Mouse (Mus musculus) splenic B cell, adult 2 months (primary cell): Measurements from ENCODE around the gene Foxo3.

Experiments used
- DNase-seq: peaks from one replicate; pipeline ENCODE4 v3.0.0-alpha.2; 2011; ENCODE audit warnings: low read depth, low spot score
- H3K27me3 ChIP-seq: 2 replicates; pipeline ENCODE4 v1.6.1; 2012; ENCODE audit warnings: mild to moderate bottlenecking, low read length, moderate library complexity, mixed read lengths; ENCODE audit not compliant: control insufficient read depth, poor library complexity, insufficient read depth, severe bottlenecking
- H3K36me3 ChIP-seq: 2 replicates; pipeline ENCODE4 v1.6.1; 2012; ENCODE audit warnings: mild to moderate bottlenecking, low read length, moderate library complexity, mixed read lengths; ENCODE audit not compliant: control insufficient read depth, poor library complexity, insufficient read depth, severe bottlenecking

The Foxo3 gene

GRCm38 (mm10) chr10:42276507-42277345 lies at the start of gene Foxo3:
Gene Foxo3 (minus strand): TSS chr10:42276755.
- no peaks in the 10 kb centered on the region for H3K27me3 ChIP-seq
- no peaks in the 10 kb centered on the region for H3K36me3 ChIP-seq
- peak; percentile 94 for DNase-seq

- H3K36me3 ChIP-seq = peaks cover 1% of the 10 kb centered on the region; the same call in 1 of the 2 replicates
- no peaks in the 10 kb centered on the region for H3K27me3 ChIP-seq
- no peak for DNase-seq
These were observed 48.8 kb upstream of the Foxo3 start for GRCm38 (mm10) chr10:42325305-42325704.

GRCm38 (mm10) chr10:42323978-42324377 lies 47.4 kb upstream of the Foxo3 start:
- peaks cover 1% of the 10 kb centered on the region; the same call in 1 of the 2 replicates for H3K36me3 ChIP-seq
- H3K27me3 ChIP-seq = no peaks in the 10 kb centered on the region
- DNase-seq = no peak

GRCm38 (mm10) chr10:42313222-42313786 lies 36.7 kb upstream of the Foxo3 start:
- H3K36me3 ChIP-seq = peaks cover 2% of the 10 kb centered on the region
- no peak for DNase-seq

GRCm38 (mm10) chr10:42312557-42312956 lies 36.0 kb upstream of the Foxo3 start:
- DNase-seq = no peak
- no peaks in the 10 kb centered on the region for H3K27me3 ChIP-seq
- H3K36me3 ChIP-seq = peaks cover 2% of the 10 kb centered on the region

More at GRCm38 (mm10) chr10:42313222-42313786, 36.7 kb upstream of the Foxo3 start:
- no peaks in the 10 kb centered on the region for H3K27me3 ChIP-seq

- no peak for DNase-seq
- no peaks in the 10 kb centered on the region for H3K27me3 ChIP-seq
- peaks cover 2% of the 10 kb centered on the region; the same call in 1 of the 2 replicates for H3K36me3 ChIP-seq
These were observed 32.1 kb upstream of the Foxo3 start for GRCm38 (mm10) chr10:42308687-42308987.

- no peaks in the 10 kb centered on the region for H3K27me3 ChIP-seq
- DNase-seq = peak; percentile 72
- H3K36me3 ChIP-seq = peaks cover 2% of the 10 kb centered on the region; the same call in 1 of the 2 replicates
These were observed 31.6 kb upstream of the Foxo3 start for GRCm38 (mm10) chr10:42307980-42308686.

- no peaks in the 10 kb centered on the region for H3K36me3 ChIP-seq
- DNase-seq = no peak
- H3K27me3 ChIP-seq = no peaks in the 10 kb centered on the region
These were observed 29.9 kb upstream of the Foxo3 start for GRCm38 (mm10) chr10:42306422-42306821.

- Histone ChIP-seq H3K27me3 (no peaks in the 10 kb centered on the region), H3K36me3 (no peaks in the 10 kb centered on the region)
- no peak for DNase-seq
These were observed 24.2 kb upstream of the Foxo3 start for GRCm38 (mm10) chr10:42300805-42301204.

- Histone ChIP-seq H3K27me3 (no peaks in the 10 kb centered on the region), H3K36me3 (no peaks in the 10 kb centered on the region)
- no peak for DNase-seq
These were observed 23.4 kb upstream of the Foxo3 start for GRCm38 (mm10) chr10:42299967-42300366.

GRCm38 (mm10) chr10:42299426-42299825 lies 22.9 kb upstream of the Foxo3 start:
- DNase-seq = no peak
- no peaks in the 10 kb centered on the region for H3K27me3 ChIP-seq

GRCm38 (mm10) chr10:42297954-42298353 lies 21.4 kb upstream of the Foxo3 start:
- Histone ChIP-seq H3K27me3 (no peaks in the 10 kb centered on the region), H3K36me3 (no peaks in the 10 kb centered on the region)
- peak; percentile 65 for DNase-seq

More at GRCm38 (mm10) chr10:42299426-42299825, 22.9 kb upstream of the Foxo3 start:
- no peaks in the 10 kb centered on the region for H3K36me3 ChIP-seq

GRCm38 (mm10) chr10:42297109-42297508 lies 20.6 kb upstream of the Foxo3 start:
- no peaks in the 10 kb centered on the region for H3K36me3 ChIP-seq
- no peaks in the 10 kb centered on the region for H3K27me3 ChIP-seq
- no peak for DNase-seq

- H3K27me3 ChIP-seq = no peaks in the 10 kb centered on the region
- H3K36me3 ChIP-seq = no peaks in the 10 kb centered on the region
- no peak for DNase-seq
These were observed 20.0 kb upstream of the Foxo3 start for GRCm38 (mm10) chr10:42296559-42296958.

GRCm38 (mm10) chr10:42295028-42295427 lies 18.5 kb upstream of the Foxo3 start:
- Histone ChIP-seq H3K27me3 (no peaks in the 10 kb centered on the region), H3K36me3 (no peaks in the 10 kb centered on the region)
- peak; percentile 78 for DNase-seq
